Mouse (Mus musculus) right cerebral cortex, postnatal 36 days (tissue): ENCODE measurements around the gene Rnf41.
A peak's percentile ranks its signal among the peaks of the same experiment; 100 is the strongest.

Source experiments
- DNase-seq, 2 experiments: peaks; one replicate each; pipeline ENCODE4 v3.0.0; 2022; ENCODE audit warnings: low spot score in 2 of 2, mixed read lengths in 1 of 2

Gene Rnf41

GRCm38 (mm10) chr10:128385902-128386301 lies 25.6 kb upstream of the Rnf41 start:
- no peak for DNase-seq

GRCm38 (mm10) chr10:128388941-128389340 lies 22.5 kb upstream of the Rnf41 start:
- no peak for DNase-seq

DNA sequence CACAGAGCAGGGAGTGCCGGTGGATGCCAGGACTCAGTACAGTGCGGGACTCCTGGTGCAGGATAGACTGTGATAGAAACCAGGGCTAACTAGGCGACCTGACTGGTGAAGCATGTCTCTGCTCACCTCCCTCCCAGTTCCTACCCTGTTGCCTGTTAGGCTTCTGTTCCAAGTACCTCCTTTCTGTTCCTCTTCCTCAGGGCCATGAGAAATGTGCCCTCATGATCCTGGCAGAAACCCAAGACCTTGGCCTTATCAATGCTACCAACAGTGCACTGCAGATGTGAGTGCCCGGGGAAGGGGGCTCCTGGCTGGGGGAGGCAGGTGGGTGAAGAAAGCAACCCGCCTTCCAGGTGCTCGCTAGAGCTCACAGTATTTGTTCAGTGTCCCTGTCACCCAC lies 21.9 kb upstream of the Rnf41 start:
- no peak for DNase-seq

DNA sequence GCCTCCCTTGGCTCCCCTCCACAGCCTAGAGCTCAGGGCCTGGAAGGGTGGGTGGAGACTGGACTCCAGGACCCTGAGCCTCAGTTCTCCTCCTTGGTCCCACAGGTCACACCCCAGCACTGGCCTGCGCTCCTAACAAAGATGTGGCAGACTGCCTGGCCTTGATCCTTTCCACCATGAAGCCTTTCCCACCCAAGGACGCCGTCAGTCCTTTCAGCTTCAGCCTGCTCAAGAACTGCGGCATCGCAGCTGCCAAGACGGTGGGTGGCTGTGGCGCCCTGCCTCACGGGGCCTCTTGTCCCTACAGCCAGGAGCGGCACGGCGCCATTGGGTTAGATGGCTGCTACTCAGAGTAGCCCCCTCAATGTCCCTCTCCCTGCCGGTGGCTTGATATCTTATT lies 21.1 kb upstream of the Rnf41 start:
- DNase-seq = no peak

DNA sequence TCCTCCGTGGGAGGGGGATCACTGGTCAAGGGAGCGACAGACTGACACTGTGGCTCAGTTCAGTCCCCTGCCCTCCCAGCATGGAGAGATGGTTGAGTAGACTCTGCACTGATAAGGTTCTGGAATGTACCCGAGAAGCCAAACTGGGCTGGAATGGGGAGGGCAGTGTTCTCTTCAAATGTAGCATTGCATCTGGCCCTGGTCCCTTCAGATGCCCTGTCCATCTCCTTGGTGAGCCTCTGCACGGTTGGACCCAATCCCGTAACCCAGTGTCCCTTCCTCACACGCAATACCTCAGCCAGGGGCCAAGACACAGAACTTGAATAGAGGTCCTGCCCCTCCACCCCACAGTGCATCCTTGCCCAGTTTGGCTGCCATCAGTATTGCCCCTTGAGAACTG lies 19.6 kb upstream of the Rnf41 start:
- DNase-seq = no peak

DNA sequence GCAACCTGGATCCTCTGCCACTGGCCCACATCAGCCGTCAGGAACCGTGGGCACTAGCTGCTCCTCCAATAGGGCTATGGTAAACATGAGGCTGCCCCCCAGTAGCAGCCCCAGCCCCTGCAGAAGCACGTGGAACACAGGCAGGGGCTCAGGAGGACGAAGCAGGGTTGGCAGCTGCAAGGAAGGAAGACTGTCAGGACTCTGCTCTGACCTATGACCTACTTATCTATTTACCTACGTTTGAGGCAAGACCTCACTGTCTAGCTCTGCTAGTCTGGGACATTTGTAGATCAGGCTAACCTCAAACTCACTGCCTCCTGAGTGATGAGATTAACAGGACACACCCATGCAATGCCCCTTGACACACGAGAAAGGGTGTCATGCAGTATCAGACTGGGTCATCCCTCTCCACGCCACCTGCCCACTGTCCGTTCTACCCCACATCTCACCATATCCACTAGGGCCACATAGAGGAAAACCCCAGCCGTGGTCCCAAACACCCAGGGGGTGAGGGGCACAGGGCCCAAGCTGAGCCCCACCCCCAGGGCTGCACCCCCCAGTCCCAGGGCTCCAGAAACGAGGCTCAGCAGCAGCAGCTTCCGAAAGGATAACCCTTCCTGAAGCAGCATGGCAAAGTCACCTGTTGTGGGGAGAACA lies 15.3 kb upstream of the Rnf41 start:
- DNase-seq = no peak

- no peak for DNase-seq
Measured at GRCm38 (mm10) chr10:128396716-128397264, 14.7 kb upstream of the Rnf41 start.

DNA sequence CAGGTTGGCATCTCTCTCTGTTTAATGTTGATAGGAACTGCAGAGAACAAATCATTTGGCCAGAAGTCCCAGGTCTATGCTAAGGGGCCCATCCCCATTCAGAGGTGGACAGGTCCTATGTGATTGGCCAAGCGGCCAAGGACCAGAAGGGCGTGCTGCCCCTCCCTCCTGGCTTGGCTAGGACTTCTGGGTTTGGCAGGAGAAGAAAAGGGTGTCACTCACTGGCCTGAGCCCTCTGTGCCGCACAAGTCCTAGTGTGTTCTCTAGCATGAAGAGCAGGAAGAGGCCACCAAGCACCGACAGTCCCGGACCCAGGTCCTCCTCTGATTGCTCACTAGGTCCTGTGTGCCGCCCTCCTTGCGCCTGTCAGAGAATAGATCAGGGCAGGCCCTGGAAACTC lies 14.0 kb upstream of the Rnf41 start:
- DNase-seq = no peak

- DNase-seq = no peak
Measured at GRCm38 (mm10) chr10:128400338-128400737, 11.1 kb upstream of the Rnf41 start.

DNA sequence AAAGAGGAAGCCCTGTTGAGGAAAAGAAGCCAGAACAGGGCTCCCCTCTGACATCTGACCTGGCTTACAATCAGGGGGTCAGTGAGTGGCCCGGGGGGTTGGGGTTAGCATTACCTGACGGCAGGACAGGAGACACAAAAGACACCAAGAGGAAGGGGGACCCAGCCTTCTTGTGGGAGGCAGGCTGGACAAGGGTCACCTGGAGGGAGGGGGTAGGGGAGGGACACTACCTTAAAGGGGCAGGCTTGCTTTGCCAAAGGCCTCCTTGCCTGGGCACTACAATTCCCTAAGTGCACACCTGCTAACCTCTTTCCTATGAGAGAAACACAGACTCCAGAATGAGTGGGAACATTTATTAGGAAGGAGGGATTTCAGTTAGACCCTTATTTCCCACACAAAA lies 10.4 kb upstream of the Rnf41 start, which contains the start of gene Slc39a5:
Gene Slc39a5, minus strand, starts transcription at position 174 of the 400 bp plus-strand sequence.
- no peak for DNase-seq

GRCm38 (mm10) chr10:128401638-128402037 lies 9.8 kb upstream of the Rnf41 start:
- no peak for DNase-seq

- DNase-seq = no peak
Measured at GRCm38 (mm10) chr10:128403931-128404330, 7.5 kb upstream of the Rnf41 start.

DNA sequence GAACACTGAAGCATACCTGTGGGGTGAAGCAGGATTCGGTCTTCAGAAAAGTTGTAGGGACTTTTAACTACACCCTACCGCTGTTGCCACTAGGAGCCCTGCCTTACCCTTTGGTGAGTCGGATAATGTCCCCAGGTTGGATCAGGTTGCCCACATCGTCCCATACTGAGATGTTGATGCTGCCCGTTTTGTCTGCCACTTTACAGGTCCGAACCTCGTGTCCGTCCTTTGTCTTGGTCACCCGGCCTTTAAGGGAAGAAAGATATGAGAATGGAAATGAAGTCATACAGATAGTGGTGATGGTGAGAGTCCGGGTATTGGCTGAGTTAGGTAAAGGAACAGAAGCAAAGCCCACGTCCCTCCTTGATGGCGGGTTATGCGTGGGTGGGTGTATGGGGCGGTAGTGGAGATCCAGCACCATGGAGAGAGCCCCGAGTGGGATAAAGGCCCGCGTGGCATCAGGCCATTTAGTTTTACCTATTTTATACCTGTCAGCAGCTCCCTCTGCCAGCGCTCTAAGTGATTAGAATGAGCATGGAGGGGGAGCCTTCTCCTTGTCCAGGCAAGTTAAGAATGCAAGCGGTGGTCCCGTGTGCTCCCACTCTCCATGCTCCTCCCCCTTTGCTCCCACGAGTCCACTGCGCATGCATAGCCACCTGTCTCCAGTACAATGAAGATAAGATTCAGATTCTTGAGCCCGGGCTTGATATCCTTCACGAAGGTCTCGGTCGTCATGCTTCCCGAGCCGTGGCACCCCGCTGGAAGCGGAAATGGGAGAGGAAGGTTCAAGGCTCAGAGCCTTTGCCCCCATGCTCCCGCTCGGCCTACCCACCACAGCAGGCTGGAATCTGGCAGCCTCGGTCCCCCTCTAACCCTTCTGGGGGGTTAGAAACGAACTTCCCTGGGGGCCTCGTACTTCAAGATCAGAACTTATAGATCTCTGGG lies 2.6 kb upstream of the Rnf41 start:
- peak; percentile 38 to 46 for DNase-seq

GRCm38 (mm10) chr10:128409692-128410559 lies 1.5 kb upstream of the Rnf41 start:
- DNase-seq = peak; percentile 97 to 98

- no peak for DNase-seq
Measured at GRCm38 (mm10) chr10:128410560-128410845, 954 bp upstream of the Rnf41 start.

- no peak for DNase-seq
Measured at GRCm38 (mm10) chr10:128412055-128412381, 561 bp downstream of the Rnf41 start.

DNA sequence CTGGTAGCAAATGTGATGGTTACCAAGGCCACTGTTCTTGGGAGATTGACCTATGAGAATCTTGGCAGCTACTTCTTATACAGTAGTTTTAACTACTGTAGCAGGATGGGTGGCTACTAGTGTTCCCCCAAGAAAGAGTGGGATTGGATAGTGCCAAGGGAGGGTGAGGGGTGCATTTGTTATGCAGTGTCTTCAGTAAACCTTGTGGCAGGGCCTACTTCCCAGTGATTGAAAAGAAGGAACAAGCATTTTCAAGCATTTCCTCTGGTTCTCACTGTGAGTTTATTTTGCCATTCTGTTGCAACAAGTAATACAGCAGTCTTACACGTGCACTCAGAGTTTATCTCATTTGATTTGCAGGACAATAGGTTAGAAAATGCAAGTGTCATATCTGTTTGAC lies 1.1 kb downstream of the Rnf41 start:
- DNase-seq = no peak

- DNase-seq = no peak
Measured at GRCm38 (mm10) chr10:128413076-128413475, 1.6 kb downstream of the Rnf41 start.

DNA sequence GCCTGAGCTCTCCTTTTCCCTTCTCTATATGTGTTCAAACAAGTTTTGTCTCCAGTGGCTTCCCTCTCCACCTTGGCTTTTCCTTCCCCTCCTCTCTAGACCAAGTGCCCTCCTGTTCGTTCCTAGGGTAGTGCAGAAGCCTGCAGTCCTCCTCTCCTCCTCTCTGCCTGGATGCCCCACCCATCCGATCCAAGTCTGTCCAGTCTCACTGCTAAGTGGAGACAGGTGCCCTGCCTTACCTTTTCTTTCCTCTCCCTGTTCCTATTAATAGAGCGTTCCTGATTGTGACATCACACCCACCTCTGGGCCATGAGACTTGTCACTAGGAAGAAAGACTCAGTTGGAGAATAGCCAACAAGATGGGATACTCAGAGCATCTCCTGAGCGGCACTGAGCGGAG lies 3.4 kb downstream of the Rnf41 start:
- DNase-seq = no peak

GRCm38 (mm10) chr10:128422426-128422825 lies 11.0 kb downstream of the Rnf41 start:
- DNase-seq = no peak

GRCm38 (mm10) chr10:128424604-128425003 lies 13.1 kb downstream of the Rnf41 start:
- DNase-seq = no peak

GRCm38 (mm10) chr10:128425260-128425659 lies 13.8 kb downstream of the Rnf41 start:
- DNase-seq = no peak
